Mouse (Mus musculus): ENCODE measurements at regions not wholly inside any gene's neighbourhood (a gene's known extent, or its start where the extent isn't known, plus 50 kb on each side); places are given as distances from the start of the nearest gene placed in this dataset.

DNA sequence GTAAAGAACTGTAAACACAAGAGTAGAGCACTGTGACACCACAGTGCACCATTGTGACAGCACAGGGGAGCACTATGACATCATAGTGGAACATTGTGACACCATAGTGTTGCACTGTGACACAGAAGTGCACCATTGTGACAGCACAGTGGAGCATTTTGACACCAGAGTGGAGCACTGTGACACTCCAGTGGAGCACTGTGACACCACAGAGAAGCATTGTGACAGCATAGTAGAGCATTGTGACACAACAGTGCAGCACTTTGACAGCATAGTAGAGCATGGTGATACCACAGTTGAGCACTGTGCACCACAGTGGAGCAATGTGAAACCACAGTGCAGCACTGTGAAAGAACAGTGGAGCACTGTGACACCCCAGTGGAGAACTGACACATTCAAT, 2750.4 kb upstream of the Gm8797 start:
- no peak overlapping the region for H3K4me2 ChIP-seq (replicated peaks; ENCODE audit: low read depth, low read length)
- H3K36me3 ChIP-seq (ENCODE audit: control insufficient read depth, insufficient read depth, low read length): no peaks in the 10 kb centered on the region
- ATAC-seq (ENCODE audit: low FRiP score, low TSS enrichment): no peak
- H3K27me3 ChIP-seq (ENCODE audit: control insufficient read depth, insufficient read depth, low read length): no peaks in the 10 kb centered on the region
- H3K9ac ChIP-seq (ENCODE audit: low read depth, low read length): no peak overlapping the region
- no peaks in the 10 kb centered on the region for H3K4me1 ChIP-seq (ENCODE audit: control insufficient read depth, insufficient read depth, low read length)
- H3K4me3 ChIP-seq (ENCODE audit: low read length): no peak overlapping the region
- no peak overlapping the region for H3K27ac ChIP-seq (ENCODE audit: low read depth, low read length)
- peaks cover 35% of the 10 kb centered on the region for H3K9me3 ChIP-seq (ENCODE audit: control insufficient read depth, low read length)

DNA sequence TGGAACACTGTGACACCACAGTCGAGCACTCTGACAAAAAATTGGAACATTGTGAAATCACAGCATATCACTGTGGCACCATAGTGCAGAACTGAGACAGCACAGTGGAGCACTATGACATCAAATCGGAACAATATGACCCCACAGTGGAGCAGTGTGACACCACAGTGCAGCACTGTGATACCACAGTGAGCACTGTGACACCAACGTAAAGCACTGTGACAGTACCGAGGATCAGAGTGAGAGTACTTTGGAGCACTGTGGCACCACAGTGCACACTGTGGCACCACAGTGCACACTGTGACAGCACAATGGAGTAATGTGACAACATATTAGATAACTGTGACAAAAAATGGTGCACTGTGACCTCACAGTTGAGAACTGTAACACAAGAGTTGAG, 2749.4 kb upstream of the Gm8797 start:
- ATAC-seq (ENCODE audit: low FRiP score, low TSS enrichment): no peak
- Histone ChIP-seq H3K4me3 (ENCODE audit: low read length) (no peak overlapping the region), H3K9ac (ENCODE audit: low read depth, low read length) (no peak overlapping the region), H3K4me2 (replicated peaks; ENCODE audit: low read depth, low read length) (no peak overlapping the region), H3K36me3 (ENCODE audit: control insufficient read depth, insufficient read depth, low read length) (no peaks in the 10 kb centered on the region), H3K27me3 (ENCODE audit: control insufficient read depth, insufficient read depth, low read length) (no peaks in the 10 kb centered on the region), H3K27ac (ENCODE audit: low read depth, low read length) (no peak overlapping the region), H3K4me1 (ENCODE audit: control insufficient read depth, insufficient read depth, low read length) (no peaks in the 10 kb centered on the region), H3K9me3 (ENCODE audit: control insufficient read depth, low read length) (peaks cover 42% of the 10 kb centered on the region)
- 76% methylated on average over 4 of the region's 4 CpGs for WGBS

DNA sequence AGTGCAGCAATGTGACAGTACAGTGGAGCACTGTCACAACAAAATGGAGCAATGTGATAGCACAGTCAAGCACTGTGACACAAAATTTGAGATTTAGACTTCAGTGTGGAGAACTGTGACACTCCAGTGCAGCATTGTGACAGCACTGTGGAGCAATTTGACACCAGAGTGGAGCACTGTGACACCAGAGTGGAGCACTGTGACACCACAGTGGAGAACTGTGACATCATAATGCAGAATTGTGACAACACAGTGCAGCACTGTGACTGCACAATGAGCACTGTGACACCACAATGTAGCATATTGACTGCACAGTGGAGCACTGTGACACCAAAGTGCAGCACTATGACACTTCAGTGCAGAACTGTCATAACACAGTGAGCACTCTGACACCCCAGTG, 2749.0 kb upstream of the Gm8797 start:
- Histone ChIP-seq H3K9me3 (ENCODE audit: control insufficient read depth, low read length) (peaks cover 46% of the 10 kb centered on the region), H3K27me3 (ENCODE audit: control insufficient read depth, insufficient read depth, low read length) (no peaks in the 10 kb centered on the region)
- no peak for ATAC-seq (ENCODE audit: low FRiP score, low TSS enrichment)

DNA sequence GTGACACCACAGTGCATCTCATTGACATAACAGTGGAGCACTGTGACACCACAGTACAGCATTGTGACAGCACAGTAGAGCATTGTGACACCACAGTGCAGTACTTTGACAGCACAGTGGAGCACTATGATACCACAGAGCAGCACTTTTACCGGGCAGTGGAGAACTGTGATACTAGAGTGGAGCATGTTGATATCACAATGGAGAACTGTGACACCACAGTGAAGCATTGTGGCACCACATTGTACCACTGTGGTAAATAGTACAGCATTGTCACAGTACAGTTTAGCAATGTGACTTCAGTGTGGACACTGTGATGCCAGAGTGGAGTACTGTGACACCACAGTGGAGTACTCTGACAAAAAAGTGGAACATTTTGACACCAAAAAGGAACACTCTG, 2747.2 kb upstream of the Gm8797 start:
- H3K4me2 ChIP-seq (replicated peaks; ENCODE audit: low read depth, low read length): no peak overlapping the region
- no peak overlapping the region for H3K4me3 ChIP-seq (ENCODE audit: low read length)
- H3K4me1 ChIP-seq (ENCODE audit: control insufficient read depth, insufficient read depth, low read length): no peaks in the 10 kb centered on the region
- no peak overlapping the region for H3K27ac ChIP-seq (ENCODE audit: low read depth, low read length)
- no peaks in the 10 kb centered on the region for H3K36me3 ChIP-seq (ENCODE audit: control insufficient read depth, insufficient read depth, low read length)
- ATAC-seq (ENCODE audit: low FRiP score, low TSS enrichment): no peak
- H3K9me3 ChIP-seq (ENCODE audit: control insufficient read depth, low read length): peaks cover 58% of the 10 kb centered on the region
- WGBS: 91% methylated on average over 1 of the region's 1 CpGs
- H3K27me3 ChIP-seq (ENCODE audit: control insufficient read depth, insufficient read depth, low read length): no peaks in the 10 kb centered on the region
- no peak overlapping the region for H3K9ac ChIP-seq (ENCODE audit: low read depth, low read length)

More for the DNA sequence above, 2749.0 kb upstream of the Gm8797 start:
- Histone ChIP-seq H3K4me2 (replicated peaks; ENCODE audit: low read depth, low read length) (no peak overlapping the region), H3K36me3 (ENCODE audit: control insufficient read depth, insufficient read depth, low read length) (no peaks in the 10 kb centered on the region), H3K4me3 (ENCODE audit: low read length) (no peak overlapping the region), H3K4me1 (ENCODE audit: control insufficient read depth, insufficient read depth, low read length) (no peaks in the 10 kb centered on the region), H3K27ac (ENCODE audit: low read depth, low read length) (no peak overlapping the region), H3K9ac (ENCODE audit: low read depth, low read length) (no peak overlapping the region)

DNA sequence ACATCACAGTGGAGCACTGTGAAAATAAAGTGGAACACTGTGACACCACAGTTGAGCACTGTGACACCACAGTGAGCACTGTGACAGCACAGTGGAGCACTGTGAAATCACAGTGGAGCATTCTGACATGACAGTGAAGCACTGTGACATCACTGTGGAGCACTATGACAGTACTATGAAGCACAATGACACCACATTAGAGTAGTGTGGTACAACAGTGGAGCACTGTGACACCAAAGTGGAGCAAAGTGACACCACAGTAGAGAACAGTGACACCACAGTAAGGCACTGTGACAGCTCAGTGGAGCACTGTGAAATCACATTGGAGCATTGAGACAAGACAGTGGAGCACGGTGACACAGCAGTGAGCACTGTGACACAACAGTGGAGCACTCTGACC, 2739.5 kb upstream of the Gm8797 start:
- H3K4me1 ChIP-seq (ENCODE audit: control insufficient read depth, insufficient read depth, low read length): no peaks in the 10 kb centered on the region
- ATAC-seq (ENCODE audit: low FRiP score, low TSS enrichment): no peak
- no peak overlapping the region for H3K9ac ChIP-seq (ENCODE audit: low read depth, low read length)
- WGBS: 69% methylated on average over 1 of the region's 1 CpGs
- H3K4me2 ChIP-seq (replicated peaks; ENCODE audit: low read depth, low read length): no peak overlapping the region
- peaks cover 49% of the 10 kb centered on the region for H3K9me3 ChIP-seq (ENCODE audit: control insufficient read depth, low read length)
- H3K36me3 ChIP-seq (ENCODE audit: control insufficient read depth, insufficient read depth, low read length): no peaks in the 10 kb centered on the region
- H3K4me3 ChIP-seq (ENCODE audit: low read length): no peak overlapping the region
- H3K27ac ChIP-seq (ENCODE audit: low read depth, low read length): no peak overlapping the region
- H3K27me3 ChIP-seq (ENCODE audit: control insufficient read depth, insufficient read depth, low read length): no peaks in the 10 kb centered on the region

DNA sequence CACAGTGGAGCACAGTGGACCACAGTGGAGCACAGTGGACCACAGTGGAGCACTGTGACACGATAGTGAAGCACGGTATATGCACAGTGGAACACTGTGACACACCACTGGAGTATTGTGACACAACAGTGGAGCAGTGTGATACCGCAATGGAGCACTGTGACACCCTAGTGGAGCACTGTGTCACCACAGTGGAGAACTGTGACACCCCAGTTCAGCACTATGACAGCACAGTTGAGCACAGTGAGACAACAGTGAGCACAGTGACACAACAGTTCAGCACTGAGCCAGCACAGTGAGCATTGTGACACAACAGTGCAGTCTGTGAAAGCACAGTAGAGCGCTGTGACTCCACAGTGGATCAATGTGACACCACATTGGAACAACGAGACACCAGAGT, 2737.7 kb upstream of the Gm8797 start:
- no peak for ATAC-seq (ENCODE audit: low FRiP score, low TSS enrichment)
- 79% methylated on average over 5 of the region's 5 CpGs for WGBS
- no peak overlapping the region for H3K4me2 ChIP-seq (replicated peaks; ENCODE audit: low read depth, low read length)
- H3K36me3 ChIP-seq (ENCODE audit: control insufficient read depth, insufficient read depth, low read length): no peaks in the 10 kb centered on the region
- no peaks in the 10 kb centered on the region for H3K27me3 ChIP-seq (ENCODE audit: control insufficient read depth, insufficient read depth, low read length)
- no peak overlapping the region for H3K9ac ChIP-seq (ENCODE audit: low read depth, low read length)
- no peaks in the 10 kb centered on the region for H3K4me1 ChIP-seq (ENCODE audit: control insufficient read depth, insufficient read depth, low read length)
- H3K9me3 ChIP-seq (ENCODE audit: control insufficient read depth, low read length): peaks cover 40% of the 10 kb centered on the region
- H3K4me3 ChIP-seq (ENCODE audit: low read length): no peak overlapping the region
- no peak overlapping the region for H3K27ac ChIP-seq (ENCODE audit: low read depth, low read length)

DNA sequence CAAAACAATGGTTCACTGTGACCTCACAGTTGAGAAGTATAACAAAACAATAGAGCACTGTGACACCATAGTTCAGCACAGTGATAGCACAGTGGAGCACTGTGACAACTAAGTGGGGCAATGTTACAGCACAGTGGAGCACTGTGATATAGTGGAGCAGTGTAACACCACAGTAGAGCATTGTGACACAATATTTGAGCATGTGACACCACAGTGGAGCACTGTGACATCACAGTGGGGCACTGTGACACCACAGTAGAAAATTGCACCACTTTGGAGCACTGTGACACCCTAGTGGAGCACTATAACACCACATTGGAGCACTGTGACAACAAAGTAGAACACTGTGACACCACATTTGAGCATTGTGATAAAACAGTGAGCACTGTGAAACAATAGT, 2735.6 kb upstream of the Gm8797 start:
- Histone ChIP-seq H3K36me3 (ENCODE audit: control insufficient read depth, insufficient read depth, low read length) (no peaks in the 10 kb centered on the region), H3K27me3 (ENCODE audit: control insufficient read depth, insufficient read depth, low read length) (no peaks in the 10 kb centered on the region), H3K9ac (ENCODE audit: low read depth, low read length) (no peak overlapping the region), H3K4me3 (ENCODE audit: low read length) (no peak overlapping the region), H3K27ac (ENCODE audit: low read depth, low read length) (no peak overlapping the region), H3K9me3 (ENCODE audit: control insufficient read depth, low read length) (peaks cover 34% of the 10 kb centered on the region), H3K4me2 (replicated peaks; ENCODE audit: low read depth, low read length) (no peak overlapping the region), H3K4me1 (ENCODE audit: control insufficient read depth, insufficient read depth, low read length) (no peaks in the 10 kb centered on the region)
- ATAC-seq (ENCODE audit: low FRiP score, low TSS enrichment): no peak

DNA sequence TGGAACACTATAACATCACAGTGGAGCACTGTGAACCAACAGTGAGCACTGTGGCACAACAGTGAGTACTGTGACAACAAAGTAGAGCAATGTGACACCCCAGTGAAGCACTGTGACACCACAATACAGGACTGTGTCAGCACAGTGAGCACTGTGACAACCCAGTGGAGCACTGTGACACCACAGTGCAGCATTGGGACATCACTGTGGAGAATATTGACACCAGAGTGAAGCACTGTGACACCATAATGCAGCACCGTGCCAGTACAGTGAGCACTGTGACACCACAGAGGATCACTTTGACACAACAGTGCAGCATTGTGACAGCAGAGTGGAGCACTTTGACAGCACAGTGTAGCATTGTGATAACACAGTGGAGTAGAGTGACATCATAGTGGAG, 2734.0 kb upstream of the Gm8797 start:
- Histone ChIP-seq H3K4me1 (ENCODE audit: control insufficient read depth, insufficient read depth, low read length) (no peaks in the 10 kb centered on the region), H3K27ac (ENCODE audit: low read depth, low read length) (no peak overlapping the region), H3K27me3 (ENCODE audit: control insufficient read depth, insufficient read depth, low read length) (no peaks in the 10 kb centered on the region), H3K4me3 (ENCODE audit: low read length) (no peak overlapping the region), H3K4me2 (replicated peaks; ENCODE audit: low read depth, low read length) (no peak overlapping the region), H3K9me3 (ENCODE audit: control insufficient read depth, low read length) (peaks cover 32% of the 10 kb centered on the region), H3K9ac (ENCODE audit: low read depth, low read length) (no peak overlapping the region), H3K36me3 (ENCODE audit: control insufficient read depth, insufficient read depth, low read length) (no peaks in the 10 kb centered on the region)
- no peak for ATAC-seq (ENCODE audit: low FRiP score, low TSS enrichment)
- WGBS: 81% methylated on average over 1 of the region's 1 CpGs

DNA sequence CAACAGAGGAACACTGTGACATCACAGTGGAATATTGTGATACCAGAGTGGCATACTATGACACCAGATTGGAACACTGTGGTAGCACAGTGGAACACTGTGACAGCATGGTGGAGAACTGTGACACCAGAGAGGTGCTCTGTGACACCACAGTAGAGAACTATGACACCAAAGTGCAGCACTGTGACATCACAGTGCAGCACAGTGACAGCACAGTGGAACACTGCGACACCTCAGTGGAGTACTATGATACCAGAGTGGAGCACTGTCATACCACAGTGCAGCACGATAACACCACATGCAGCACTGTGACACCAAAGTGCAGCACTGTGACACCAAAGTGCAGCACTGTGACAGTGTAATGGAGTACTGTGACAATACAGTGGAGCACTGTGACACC, 2717.8 kb upstream of the Gm8797 start:
- Histone ChIP-seq H3K4me3 (ENCODE audit: low read length) (no peak overlapping the region), H3K27me3 (ENCODE audit: control insufficient read depth, insufficient read depth, low read length) (no peaks in the 10 kb centered on the region), H3K27ac (ENCODE audit: low read depth, low read length) (no peak overlapping the region), H3K9ac (ENCODE audit: low read depth, low read length) (no peak overlapping the region), H3K4me2 (replicated peaks; ENCODE audit: low read depth, low read length) (no peak overlapping the region), H3K9me3 (ENCODE audit: control insufficient read depth, low read length) (peaks cover 36% of the 10 kb centered on the region), H3K4me1 (ENCODE audit: control insufficient read depth, insufficient read depth, low read length) (no peaks in the 10 kb centered on the region), H3K36me3 (ENCODE audit: control insufficient read depth, insufficient read depth, low read length) (no peaks in the 10 kb centered on the region)
- ATAC-seq (ENCODE audit: low FRiP score, low TSS enrichment): no peak
- 85% methylated on average over 2 of the region's 2 CpGs for WGBS

Data from kidney, embryonic 14.5 days (tissue).